Mouse (Mus musculus): ENCODE results near the gene Unc119.

DNA sequence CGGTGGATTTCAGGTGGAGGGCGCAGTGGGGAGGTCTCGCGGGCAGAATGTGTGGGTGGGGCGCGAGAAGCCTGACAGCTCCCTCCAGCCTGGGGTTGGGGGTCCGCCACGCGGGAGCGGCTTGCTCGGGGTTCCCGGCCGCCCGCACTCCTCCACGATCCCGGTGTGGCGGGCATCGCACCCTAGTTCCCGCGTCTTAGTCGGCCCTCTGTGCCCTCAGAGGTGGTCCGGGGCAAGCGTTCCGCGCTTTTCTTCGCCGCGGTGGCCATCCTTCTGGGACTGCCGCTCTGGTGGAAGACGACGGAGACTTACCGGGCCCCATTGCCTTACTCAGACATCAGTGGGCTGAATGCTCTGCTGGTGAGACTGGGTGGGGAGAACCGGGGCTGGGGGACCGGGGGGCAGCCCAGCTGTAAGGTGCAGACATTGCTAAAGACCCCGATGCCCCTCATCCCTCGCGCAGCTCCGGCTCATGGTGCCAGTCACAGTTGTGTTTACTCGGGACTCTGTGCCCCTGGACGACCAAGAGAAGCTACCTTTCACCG is 14.7 kb upstream of the Unc119 start:
- TF ChIP-seq CTCF (IDR thresholded peaks at IDR 0.05; ENCODE audit: insufficient read depth, low read length) = no peak
- no peak for TF ChIP-seq POLR2A (IDR thresholded peaks at IDR 0.05; ENCODE audit: borderline replicate concordance, extremely low read depth, low read depth, low read length)

Data from lung, adult 2 months (tissue).